Mouse (Mus musculus) gastrocnemius, adult 2 months (tissue): ENCODE results near the gene Tomt. TPM values are rescaled to one million over a fixed set of nuclear protein-coding genes. Genes with fewer than 3 reads are reported as not detected.

Experiments used
- DNase-seq: peaks from one replicate; pipeline ENCODE4 v3.0.0; 2022
- H3K27ac ChIP-seq: fragments of 200-600 bp; 2 replicates; pipeline ENCODE4 v1.8.1; 2022; ENCODE audit warnings: mild to moderate bottlenecking
- H3K4me3 ChIP-seq: fragments of 200-600 bp; 2 replicates; pipeline ENCODE4 v1.8.1; 2022; ENCODE audit warnings: mild to moderate bottlenecking, moderate library complexity
- CTCF ChIP-seq: fragments of 200-600 bp; IDR thresholded peaks from 2 replicates; pipeline ENCODE4 v1.8.1; 2022; ENCODE audit warnings: antibody characterized with exemption, mild to moderate bottlenecking, moderate library complexity
- intact Hi-C: fragments of 180-260 bp; cut with DNase I; formaldehyde crosslinking; loops from one replicate; pipeline ENCODE4 v1.15.1; 2025
- total RNA-seq, 2 experiments: library from RNA; stranded (reverse); gene quantifications; 2 replicates each; pipeline ENCODE4 v1.2.3; 2021

Tomt gene
- total RNA-seq, 2 experiments from 2014 or later: not detected

DNA sequence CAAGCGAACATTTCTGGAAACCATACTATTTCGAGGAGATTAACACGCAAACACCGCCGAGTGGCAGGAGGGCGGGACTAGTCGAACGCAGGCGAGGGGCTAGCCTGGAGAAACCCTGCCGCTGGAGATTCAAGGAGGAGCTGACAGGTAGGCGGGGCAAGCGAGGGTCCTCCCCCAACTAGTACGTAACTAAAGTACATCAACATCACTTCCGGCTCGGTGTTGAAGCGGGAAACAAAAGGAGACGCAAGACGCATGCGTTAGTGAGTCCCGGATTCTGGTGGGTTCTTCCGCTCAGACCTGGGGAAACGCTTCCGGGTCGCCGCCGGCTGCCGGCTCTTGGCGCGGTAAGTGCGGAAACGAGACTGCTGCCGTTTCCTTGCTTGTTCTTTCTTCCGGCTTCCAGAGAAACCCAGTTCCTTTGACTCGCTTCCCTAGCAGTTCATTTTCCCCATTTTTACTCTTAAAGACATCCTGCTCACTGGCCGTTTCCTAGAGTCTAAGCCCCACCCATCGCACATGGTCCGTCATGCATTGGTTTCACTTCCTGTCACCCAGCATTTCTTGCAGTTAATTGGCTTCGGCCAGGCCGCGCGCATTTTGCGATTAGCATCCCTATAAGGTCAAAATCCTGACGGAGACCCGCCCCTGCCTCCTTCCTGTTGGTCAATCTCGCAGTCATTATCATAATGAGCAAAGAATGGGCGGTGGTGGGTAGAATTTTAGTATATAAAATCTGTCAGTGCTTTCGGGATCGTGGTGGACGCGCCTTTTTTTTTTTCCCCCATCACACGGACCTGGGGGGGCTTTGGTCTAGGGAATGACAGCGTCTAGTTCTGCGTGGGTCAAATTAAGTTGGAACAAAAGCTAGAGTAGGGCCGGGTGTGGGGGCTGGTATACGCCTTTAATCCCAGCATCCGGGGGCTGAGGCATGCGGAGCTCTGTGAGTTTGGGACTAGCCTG is 9.8 kb downstream of the Tomt start:
- DNase-seq: peak; percentile 97
- peak overlapping the region; percentile 97 for H3K27ac ChIP-seq
- TF ChIP-seq CTCF: no peak
- H3K4me3 ChIP-seq: peak overlapping the region; percentile 83
- intact Hi-C loops: loop anchor here (1.0 kb wide), 1 partner anchor 9 kb away; the partner anchor contains the start of gene Lamtor1

DNA sequence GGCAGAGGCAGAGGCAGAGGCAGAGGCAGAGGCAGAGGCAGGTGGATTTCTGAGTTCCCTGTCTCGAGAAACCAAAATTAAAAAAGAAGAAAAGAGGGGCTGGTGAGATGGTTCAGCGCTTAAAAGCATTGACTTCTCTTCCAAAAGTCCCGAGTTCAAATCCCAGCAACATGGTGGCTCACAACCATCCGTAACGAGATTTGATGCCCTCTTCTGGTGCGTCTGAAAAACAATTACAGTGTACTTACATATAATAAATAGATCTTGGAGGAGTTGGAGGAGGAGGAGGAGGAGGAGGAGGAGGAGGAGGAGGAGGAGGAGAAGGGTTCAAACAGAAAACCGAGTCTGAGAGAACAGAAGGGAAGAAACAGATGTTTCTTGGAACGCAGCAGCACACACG is 10.5 kb downstream of the Tomt start:
- peak overlapping the region; percentile 83 for H3K4me3 ChIP-seq
- DNase-seq: no peak
- intact Hi-C loops: loop anchor here (1.0 to 2.0 kb wide), 2 partner anchors 10 to 217 kb away; partner anchors contain the start of gene Lamtor1
- no peak for TF ChIP-seq CTCF
- H3K27ac ChIP-seq: peak overlapping the region; percentile 97

DNA sequence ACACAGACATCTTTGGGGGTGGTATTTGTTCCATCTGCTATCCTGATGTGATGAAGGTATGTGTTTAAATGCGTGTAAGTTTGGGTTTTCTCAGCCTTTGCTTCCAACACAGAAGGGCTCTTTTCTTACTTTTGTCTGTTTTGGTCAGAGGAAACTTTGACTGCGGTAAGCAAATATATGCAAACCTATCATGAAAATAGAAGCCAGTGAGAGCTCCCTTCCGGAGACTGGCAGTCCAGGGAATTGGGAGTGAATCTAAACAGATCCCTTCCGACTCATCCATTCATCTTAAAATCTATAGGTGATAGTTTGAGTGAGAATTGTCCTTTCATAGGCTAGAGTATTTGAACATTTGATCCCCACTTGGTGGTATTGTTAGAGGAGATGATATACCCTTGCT is 17.7 kb downstream of the Tomt start:
- DNase-seq: no peak
- TF ChIP-seq CTCF: no peak
- no peak overlapping the region for H3K4me3 ChIP-seq
- H3K27ac ChIP-seq: no peak overlapping the region
- intact Hi-C loops: no loop called here

DNA sequence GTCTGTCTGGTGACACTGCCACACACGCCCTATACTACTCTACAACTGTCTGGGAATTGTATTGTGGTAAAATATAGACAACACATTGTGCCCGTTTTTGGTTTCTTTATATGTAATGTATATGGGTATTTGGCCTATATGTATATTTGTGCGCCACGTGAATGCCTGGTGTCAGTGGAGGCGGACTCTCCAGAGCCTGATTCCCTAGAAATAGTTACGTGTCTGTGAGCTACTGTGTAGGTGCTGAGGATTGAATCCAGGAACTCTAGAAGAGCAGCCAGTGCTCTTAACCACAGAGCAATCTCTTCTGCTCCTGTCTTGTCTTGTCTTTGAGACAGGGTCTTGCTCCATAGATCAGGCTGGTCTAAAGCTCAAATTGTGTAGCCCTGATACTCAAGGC is 19.9 kb downstream of the Tomt start:
- TF ChIP-seq CTCF: no peak
- no peak overlapping the region for H3K27ac ChIP-seq
- DNase-seq: no peak
- H3K4me3 ChIP-seq: no peak overlapping the region
- intact Hi-C loops: no loop called here

DNA sequence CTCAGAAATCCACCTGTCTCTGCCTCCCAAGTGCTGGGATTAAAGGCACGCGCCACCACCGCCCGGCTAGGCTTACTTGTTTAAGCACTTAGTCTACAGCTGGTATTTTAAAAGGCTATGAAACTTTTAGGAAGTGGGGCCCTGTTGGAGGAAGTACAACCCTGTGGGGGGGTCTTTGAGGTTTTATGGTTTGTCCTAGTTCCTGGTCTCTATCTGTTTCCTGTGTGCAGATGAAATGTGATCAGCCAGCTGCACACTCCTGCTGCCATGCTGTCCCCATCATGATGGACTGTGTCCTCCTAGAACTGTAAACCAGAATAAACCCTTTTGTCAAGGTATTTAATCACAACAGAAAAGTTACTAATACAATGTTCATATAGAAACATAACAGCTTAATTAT is 22.0 kb downstream of the Tomt start:
- TF ChIP-seq CTCF: no peak

DNA sequence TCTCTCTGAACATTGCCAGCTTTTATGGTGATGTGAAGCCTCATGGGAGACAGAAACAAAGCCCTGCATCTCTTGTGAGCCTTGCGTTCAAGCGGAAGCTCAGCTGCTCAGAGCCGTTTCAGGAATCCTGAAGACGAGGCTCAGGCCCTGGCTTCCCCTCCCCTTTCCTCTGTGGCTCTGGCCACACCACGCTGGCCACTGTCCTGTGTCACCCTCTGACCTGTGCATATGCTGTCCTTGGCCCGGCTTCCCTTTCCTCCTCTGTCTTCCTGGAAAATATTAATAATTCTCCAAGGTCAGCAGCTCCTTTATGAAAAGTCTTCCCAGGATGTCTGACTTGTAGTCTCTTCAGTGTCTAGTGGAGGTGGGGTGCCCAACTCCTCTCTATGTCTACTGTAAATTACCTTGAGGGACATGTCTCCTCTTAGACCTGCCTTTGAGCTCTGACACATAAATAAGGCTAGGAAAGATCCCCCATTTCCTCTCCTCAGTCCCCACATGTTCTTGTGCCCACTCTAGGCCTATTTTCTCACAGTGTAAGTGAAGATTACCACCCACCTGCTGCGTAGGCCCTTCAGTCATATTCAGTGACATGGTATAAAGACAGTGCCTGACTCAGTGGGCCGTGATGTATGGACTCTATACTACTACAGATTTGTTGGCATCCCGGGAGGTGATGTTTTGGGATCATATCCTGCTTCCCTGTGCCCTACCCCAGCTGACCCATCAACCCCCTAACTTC is 23.6 kb downstream of the Tomt start:
- no peak overlapping the region for H3K27ac ChIP-seq
- intact Hi-C loops: no loop called here
- H3K4me3 ChIP-seq: no peak overlapping the region
- DNase-seq: no peak
- no peak for TF ChIP-seq CTCF

More for the DNA sequence above, 22.0 kb downstream of the Tomt start:
- no peak overlapping the region for H3K27ac ChIP-seq
- DNase-seq: no peak
- intact Hi-C loops: no loop called here
- no peak overlapping the region for H3K4me3 ChIP-seq

DNA sequence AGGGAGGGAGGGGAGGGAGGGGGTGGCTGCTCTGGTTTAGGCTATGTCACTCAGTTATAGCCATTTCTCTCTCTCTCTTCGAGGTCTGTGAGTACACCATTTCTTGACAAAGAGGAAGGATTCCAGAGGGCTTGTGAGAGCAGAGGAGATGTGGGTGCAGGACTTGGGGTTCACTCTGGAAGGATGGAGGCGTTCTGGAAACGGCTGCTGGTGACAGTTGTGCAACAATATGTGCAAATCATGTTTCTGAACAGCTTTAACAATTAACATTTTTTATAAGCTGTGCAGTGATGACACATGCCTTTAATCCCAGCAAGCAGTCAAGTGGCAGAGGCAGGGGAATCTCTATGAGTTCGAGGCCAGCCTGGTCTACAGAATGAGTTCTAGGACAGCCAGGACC is 25.3 kb downstream of the Tomt start:
- no peak overlapping the region for H3K27ac ChIP-seq
- no peak for TF ChIP-seq CTCF
- no peak overlapping the region for H3K4me3 ChIP-seq
- DNase-seq: no peak
- intact Hi-C loops: no loop called here

DNA sequence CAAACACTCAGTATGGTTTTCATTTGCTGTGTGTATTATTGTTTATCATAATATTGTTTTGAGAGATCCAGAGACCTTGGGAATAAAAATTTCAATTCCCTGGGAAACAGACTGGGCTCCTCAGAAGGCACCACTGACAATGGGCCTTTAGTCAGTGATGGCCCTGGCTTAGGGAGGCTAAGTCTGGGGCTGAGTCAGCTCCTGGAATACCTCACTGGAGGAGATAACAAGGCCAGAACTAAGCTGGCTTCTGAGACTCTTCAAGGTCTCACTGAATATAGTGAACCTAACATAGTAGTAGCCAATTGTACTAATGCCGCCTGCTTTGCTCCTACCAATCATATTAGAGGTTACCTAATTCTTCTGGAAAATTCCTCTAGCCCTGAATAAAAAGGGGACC is 30.2 kb downstream of the Tomt start:
- DNase-seq: no peak
- Histone ChIP-seq H3K4me3 (no peak overlapping the region), H3K27ac (no peak overlapping the region)
- TF ChIP-seq CTCF: no peak
- intact Hi-C loops: no loop called here

DNA sequence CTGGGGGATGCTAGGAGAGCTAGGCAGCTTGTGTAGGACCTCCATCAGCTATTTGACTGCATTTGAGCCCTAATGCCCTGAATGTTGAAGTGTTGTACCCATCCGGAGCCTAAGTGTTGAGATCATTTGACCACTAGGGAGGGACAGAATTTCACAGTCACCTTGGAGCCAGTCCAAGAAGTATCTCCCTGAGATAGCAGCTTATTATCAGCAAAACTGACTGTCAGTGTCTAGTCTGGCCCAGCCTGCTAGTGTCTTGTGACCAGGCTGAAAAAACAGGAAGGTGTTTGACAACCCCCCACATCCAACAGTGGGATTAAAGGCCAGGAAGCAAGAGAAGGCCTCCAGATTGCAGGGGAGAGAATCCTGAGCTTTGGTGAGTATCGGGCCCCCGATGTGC is 34.9 kb downstream of the Tomt start:
- intact Hi-C loops: no loop called here
- H3K27ac ChIP-seq: no peak overlapping the region

DNA sequence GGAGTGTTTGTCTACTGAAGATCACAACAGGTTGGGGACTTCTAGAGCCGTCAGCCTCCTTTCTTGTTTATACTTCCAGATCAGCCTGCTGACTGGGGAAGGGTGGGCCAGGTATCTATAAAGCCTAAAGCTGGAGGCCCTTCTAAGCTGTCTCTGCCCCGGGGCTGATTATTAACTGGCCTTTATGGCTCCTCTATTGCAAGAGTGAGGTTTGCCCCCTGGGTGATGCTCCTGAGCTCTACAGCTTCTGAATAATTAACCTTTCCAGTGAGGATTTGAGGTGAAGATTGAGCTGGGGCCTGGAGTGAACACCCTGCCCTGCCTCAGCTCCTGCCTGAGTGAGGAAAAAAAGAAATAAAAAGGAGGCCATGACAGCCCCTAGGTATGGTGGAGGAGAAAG is 35.5 kb downstream of the Tomt start, which contains the start of gene Folr1:
Gene Folr1 (minus strand): TSS at position 160 of the 400 bp plus-strand sequence.
- no peak for TF ChIP-seq CTCF
- intact Hi-C loops: no loop called here
- Histone ChIP-seq H3K27ac (no peak within 1 kb of the TSS), H3K4me3 (no peak within 1 kb of the TSS)
- no peak for DNase-seq

More for the DNA sequence above, 34.9 kb downstream of the Tomt start:
- DNase-seq: no peak
- TF ChIP-seq CTCF: no peak
- H3K4me3 ChIP-seq: no peak overlapping the region

DNA sequence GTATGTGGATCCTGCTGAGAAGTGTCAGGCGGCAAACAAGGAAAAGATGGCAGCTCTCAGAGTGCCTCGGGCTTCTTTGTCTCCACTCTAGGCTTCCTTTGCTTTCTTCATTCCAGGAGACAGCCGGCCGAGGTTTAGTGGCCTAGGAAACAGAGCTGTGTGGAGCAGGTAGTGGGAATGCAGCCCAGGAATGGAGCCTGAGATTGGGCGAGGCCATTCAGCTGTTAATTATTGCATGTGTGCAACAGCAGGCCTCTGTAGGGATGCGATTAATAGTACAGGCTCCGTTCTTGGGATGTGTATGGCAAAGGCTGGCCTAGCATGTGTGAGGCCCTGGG is 37.0 kb downstream of the Tomt start:
- intact Hi-C loops: no loop called here
- no peak for TF ChIP-seq CTCF
- DNase-seq: no peak
- no peak overlapping the region for H3K27ac ChIP-seq
- H3K4me3 ChIP-seq: no peak overlapping the region

DNA sequence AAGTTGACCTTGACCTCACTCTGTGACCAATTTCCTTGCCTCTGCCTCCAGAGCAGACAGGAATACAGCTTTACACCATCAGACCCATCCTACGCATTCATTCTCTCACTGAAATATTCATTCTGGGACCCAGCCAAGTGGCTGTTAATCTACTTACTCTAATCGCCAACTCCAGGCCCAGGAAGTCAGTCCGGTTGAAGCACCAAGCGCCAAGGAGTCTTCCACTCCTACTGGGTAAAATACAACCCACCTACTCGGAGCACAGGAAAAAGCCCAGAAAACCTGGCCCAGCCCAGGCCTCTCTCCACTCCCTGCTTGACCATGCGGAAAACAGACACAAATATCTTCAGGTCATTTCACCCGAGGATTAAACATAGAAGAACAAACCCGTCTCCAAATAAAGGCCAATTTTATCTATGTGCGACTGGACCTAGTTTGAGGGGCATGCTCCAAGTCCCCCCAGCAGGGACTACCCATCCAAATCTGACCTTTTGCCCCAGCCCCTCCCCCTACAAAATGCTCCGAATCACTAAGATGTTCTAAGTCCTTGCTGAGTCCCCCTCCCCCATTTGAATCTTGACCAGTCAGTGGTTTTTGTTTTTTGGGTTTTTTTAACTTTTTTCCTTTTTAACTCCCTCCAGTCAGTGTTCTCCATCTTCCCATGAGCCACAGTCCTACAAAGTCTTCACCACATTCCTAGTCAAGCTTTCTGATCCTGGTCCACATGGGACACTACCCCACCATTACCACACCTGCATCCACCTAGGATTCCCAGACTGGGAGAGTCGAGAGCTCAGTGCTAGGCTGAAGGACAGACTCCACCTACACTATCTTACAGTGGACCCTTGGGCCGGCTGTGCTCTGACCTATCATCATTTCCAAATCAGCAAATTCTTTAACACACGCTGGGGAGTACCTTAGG is 37.7 kb downstream of the Tomt start:
- intact Hi-C loops: no loop called here
- Histone ChIP-seq H3K27ac (no peak overlapping the region), H3K4me3 (no peak overlapping the region)
- DNase-seq: no peak
- TF ChIP-seq CTCF: no peak
